Mouse (Mus musculus) kidney, embryonic 16.5 days (tissue): ENCODE measurements around the gene Fry. TPM values are rescaled to one million over a fixed set of nuclear protein-coding genes. Genes with fewer than 3 reads are reported as not detected.
A peak's percentile ranks its signal among the peaks of the same experiment; 100 is the strongest.

Source experiments
- ATAC-seq: fragments of 200-750 bp; cut with Nextera tagmentation; 2 replicates; pipeline ENCODE4 v1.8.0; 2017; ENCODE audit warnings: moderate TSS enrichment; ENCODE audit not compliant: low FRiP score, low TSS enrichment
- H3K27ac ChIP-seq: fragments of 300-500 bp; sonication (generic); 2 replicates; pipeline ENCODE4 v1.5.1; 2014; ENCODE audit warnings: low read length
- H3K27me3 ChIP-seq: fragments of 300-500 bp; sonication (generic); 2 replicates; pipeline ENCODE4 v1.6.1; 2014; ENCODE audit warnings: low read length, control low read depth, mixed read lengths; ENCODE audit not compliant: insufficient read depth
- H3K36me3 ChIP-seq: fragments of 300-500 bp; sonication (generic); 2 replicates; pipeline ENCODE4 v1.6.1; 2014; ENCODE audit warnings: low read length, control low read depth, mixed read lengths; ENCODE audit not compliant: insufficient read depth
- H3K4me1 ChIP-seq: fragments of 300-500 bp; sonication (generic); 2 replicates; pipeline ENCODE4 v1.6.1; 2014; ENCODE audit warnings: low read length, control low read depth, mixed read lengths; ENCODE audit not compliant: insufficient read depth
- H3K4me2 ChIP-seq: fragments of 300-500 bp; sonication (generic); replicated peaks from 2 replicates; pipeline ENCODE4 v1.6.1; 2014; ENCODE audit warnings: low read depth, low read length
- H3K4me3 ChIP-seq: fragments of 300-500 bp; sonication (generic); 2 replicates; pipeline ENCODE4 v1.5.1; 2014; ENCODE audit warnings: mild to moderate bottlenecking, low read length
- H3K9ac ChIP-seq: fragments of 300-500 bp; sonication (generic); replicated peaks from 2 replicates; pipeline ENCODE4 v1.6.1; 2014; ENCODE audit warnings: low read length
- H3K9me3 ChIP-seq: fragments of 300-500 bp; sonication (generic); 2 replicates; pipeline ENCODE4 v1.6.1; 2016; ENCODE audit warnings: low read length, control low read depth
- WGBS: fragments of 180-500 bp; shearing (Covaris S2); extraction: QIAGEN DNeasy Blood & Tissue Kit; methylation state at CpG from one replicate; pipeline ENCODE4 v1.1.7; 2014; 5-methylcytosine and 5-hydroxymethylcytosine counted together
- polyA plus RNA-seq: library from polyadenylated mRNA; unstranded; fragments of >200 nt; fragmentation: Nextera tagmentation; extraction: Ambion mirVana; gene quantifications from 2 replicates; pipeline ENCODE4 v1.2.1, GENCODE M21; 2015

The Fry gene
- polyA plus RNA-seq, 1 experiment from 2014 or later: 5.7 TPM

DNA sequence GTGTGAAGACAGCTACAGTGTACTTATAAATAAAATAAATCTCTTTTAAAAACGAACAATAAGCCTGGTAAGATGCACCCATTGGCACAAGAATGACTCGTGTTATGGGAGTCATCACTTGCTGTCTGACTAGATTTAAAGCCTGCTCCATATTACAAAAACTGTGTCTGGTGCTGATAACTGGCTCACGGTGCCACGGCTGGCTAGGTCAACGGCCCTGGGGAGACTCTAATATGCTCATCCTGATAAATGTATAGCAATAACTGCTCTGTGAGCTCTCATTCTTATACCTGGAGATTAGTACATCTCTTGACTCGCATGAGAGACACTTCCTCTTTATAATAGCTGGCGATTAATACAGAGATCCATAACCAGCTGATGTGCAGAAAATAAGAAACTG lies 12.1 kb upstream of the Fry start:
- H3K4me2 ChIP-seq: no peak overlapping the region
- H3K27ac ChIP-seq: no peak overlapping the region
- WGBS: 88% methylated on average over 7 of the region's 7 CpGs
- H3K27me3 ChIP-seq: no peaks in the 10 kb centered on the region
- no peaks in the 10 kb centered on the region for H3K4me1 ChIP-seq
- ATAC-seq: no peak
- H3K36me3 ChIP-seq: no peaks in the 10 kb centered on the region
- no peak overlapping the region for H3K4me3 ChIP-seq
- no peaks in the 10 kb centered on the region for H3K9me3 ChIP-seq
- H3K9ac ChIP-seq: no peak overlapping the region

- Histone ChIP-seq H3K36me3 (no peaks in the 10 kb centered on the region), H3K4me3 (no peak overlapping the region), H3K27me3 (no peaks in the 10 kb centered on the region), H3K4me1 (no peaks in the 10 kb centered on the region), H3K4me2 (no peak overlapping the region), H3K27ac (no peak overlapping the region), H3K9me3 (no peaks in the 10 kb centered on the region), H3K9ac (no peak overlapping the region)
- ATAC-seq: no peak
- WGBS: 49% methylated on average over 8 of the region's 8 CpGs
Observed at GRCm38 (mm10) chr5:150111236-150111635, 7.2 kb upstream of the Fry start.

- H3K4me1 ChIP-seq: no peaks in the 10 kb centered on the region
- H3K4me3 ChIP-seq: no peak overlapping the region
- H3K4me2 ChIP-seq: no peak overlapping the region
- WGBS: 85% methylated on average over 7 of the region's 7 CpGs
- no peak overlapping the region for H3K27ac ChIP-seq
- no peaks in the 10 kb centered on the region for H3K36me3 ChIP-seq
- no peaks in the 10 kb centered on the region; the same call in 1 of the 2 replicates for H3K9me3 ChIP-seq
- ATAC-seq: no peak
- no peaks in the 10 kb centered on the region for H3K27me3 ChIP-seq
- H3K9ac ChIP-seq: no peak overlapping the region
Observed at GRCm38 (mm10) chr5:150114007-150114406, 4.4 kb upstream of the Fry start.

DNA sequence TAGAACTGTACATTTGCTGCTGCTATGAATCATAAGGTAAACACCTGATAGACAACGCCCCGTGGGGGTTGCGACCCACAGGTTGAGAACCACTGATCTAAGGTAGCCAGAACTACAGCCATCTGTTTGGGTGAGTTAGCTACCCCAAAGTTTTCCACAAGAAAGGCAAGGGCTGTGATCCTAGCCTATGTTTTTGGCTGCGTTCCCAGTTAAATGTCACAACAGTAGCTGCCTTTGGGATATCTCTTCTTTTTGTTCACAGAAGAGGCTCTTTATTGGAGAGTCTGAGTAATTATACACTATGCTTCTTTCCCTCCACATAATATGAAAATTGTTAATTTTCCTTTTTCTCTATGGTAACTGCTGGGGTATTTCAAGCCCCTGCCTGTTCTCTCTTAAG lies 3.7 kb upstream of the Fry start:
- 79% methylated on average over 4 of the region's 4 CpGs for WGBS
- Histone ChIP-seq H3K9me3 (no peaks in the 10 kb centered on the region; the same call in 1 of the 2 replicates), H3K27ac (no peak overlapping the region)

DNA sequence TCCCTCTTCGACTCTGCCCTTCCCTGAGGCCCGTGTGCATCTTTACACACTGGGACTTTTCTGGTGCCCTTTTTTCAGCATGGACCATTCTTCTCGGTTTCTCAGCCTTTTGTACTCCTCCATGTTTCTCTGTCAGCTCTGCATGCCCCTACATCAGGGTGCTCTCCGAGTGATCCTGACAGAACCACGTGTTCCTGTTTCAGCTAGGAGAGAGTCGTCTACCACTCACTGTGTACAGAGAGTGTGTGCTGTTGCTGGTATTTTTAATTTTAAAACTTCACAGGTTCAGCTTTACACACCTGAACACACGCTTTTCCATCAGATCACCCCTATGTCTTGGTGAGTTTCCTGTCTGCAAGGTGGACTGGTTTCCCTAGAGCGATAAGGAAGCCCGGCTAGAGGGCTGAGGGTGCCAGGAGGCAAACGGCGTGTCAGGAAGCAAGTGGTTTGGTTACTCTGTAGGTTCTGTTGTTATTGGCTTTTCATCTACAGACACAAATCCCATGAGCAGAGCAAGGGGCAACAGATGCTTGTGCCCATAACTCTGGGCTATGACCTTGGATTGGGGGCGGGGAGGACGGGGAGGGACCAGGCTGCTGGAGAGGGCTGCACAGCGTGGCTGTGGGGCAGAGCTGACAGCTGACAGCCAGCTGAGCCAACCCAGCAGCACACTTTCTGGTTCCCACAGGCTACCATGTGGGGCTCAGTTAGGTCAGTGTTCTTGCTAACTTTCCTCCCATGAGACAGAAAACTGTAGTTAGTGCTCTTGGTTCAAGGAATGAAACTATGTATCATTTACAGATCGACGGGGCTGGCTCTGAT lies 3.0 kb upstream of the Fry start:
- ATAC-seq: no peak
- no peak overlapping the region for H3K4me3 ChIP-seq

More for the DNA sequence above, 3.7 kb upstream of the Fry start:
- Histone ChIP-seq H3K36me3 (no peaks in the 10 kb centered on the region), H3K4me3 (no peak overlapping the region), H3K4me1 (no peaks in the 10 kb centered on the region), H3K27me3 (no peaks in the 10 kb centered on the region), H3K9ac (no peak overlapping the region), H3K4me2 (no peak overlapping the region)
- no peak for ATAC-seq

GRCm38 (mm10) chr5:150116216-150116905 lies 2.1 kb upstream of the Fry start:
- ATAC-seq: no peak
- H3K27me3 ChIP-seq: no peaks in the 10 kb centered on the region

More for the DNA sequence above, 3.0 kb upstream of the Fry start:
- Histone ChIP-seq H3K36me3 (no peaks in the 10 kb centered on the region), H3K27me3 (no peaks in the 10 kb centered on the region), H3K4me2 (no peak overlapping the region), H3K9me3 (no peaks in the 10 kb centered on the region; the same call in 1 of the 2 replicates), H3K27ac (no peak overlapping the region), H3K9ac (no peak overlapping the region), H3K4me1 (no peaks in the 10 kb centered on the region)
- WGBS: 56% methylated on average over 16 of the region's 16 CpGs

DNA sequence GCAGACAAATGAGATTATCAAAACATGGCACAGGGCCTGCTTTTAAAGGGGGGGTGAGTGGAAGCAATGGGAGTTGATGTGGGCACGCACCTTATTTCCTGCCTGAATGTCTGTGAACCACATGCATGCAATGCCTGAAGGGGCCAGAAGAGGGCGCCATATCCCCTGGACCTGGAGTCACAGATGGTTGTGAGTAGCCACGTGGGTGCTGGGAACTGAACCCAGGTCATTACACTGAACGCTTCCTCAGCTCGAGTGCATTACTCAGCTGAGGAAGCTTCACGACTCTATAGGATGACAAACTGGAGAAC lies 1.6 kb upstream of the Fry start:
- no peaks in the 10 kb centered on the region for H3K36me3 ChIP-seq
- no peak overlapping the region for H3K9ac ChIP-seq
- no peak overlapping the region for H3K4me2 ChIP-seq
- 85% methylated on average over 6 of the region's 6 CpGs for WGBS
- no peak overlapping the region for H3K4me3 ChIP-seq
- ATAC-seq: no peak
- H3K4me1 ChIP-seq: no peaks in the 10 kb centered on the region
- H3K27me3 ChIP-seq: no peaks in the 10 kb centered on the region
- no peaks in the 10 kb centered on the region; the same call in 1 of the 2 replicates for H3K9me3 ChIP-seq
- no peak overlapping the region for H3K27ac ChIP-seq

More at GRCm38 (mm10) chr5:150116216-150116905, 2.1 kb upstream of the Fry start:
- H3K9ac ChIP-seq: no peak overlapping the region
- H3K27ac ChIP-seq: no peak overlapping the region
- H3K4me1 ChIP-seq: no peaks in the 10 kb centered on the region
- 65% methylated on average over 9 of the region's 9 CpGs for WGBS
- H3K9me3 ChIP-seq: no peaks in the 10 kb centered on the region; the same call in 1 of the 2 replicates
- no peak overlapping the region for H3K4me2 ChIP-seq
- H3K36me3 ChIP-seq: no peaks in the 10 kb centered on the region
- no peak overlapping the region for H3K4me3 ChIP-seq

DNA sequence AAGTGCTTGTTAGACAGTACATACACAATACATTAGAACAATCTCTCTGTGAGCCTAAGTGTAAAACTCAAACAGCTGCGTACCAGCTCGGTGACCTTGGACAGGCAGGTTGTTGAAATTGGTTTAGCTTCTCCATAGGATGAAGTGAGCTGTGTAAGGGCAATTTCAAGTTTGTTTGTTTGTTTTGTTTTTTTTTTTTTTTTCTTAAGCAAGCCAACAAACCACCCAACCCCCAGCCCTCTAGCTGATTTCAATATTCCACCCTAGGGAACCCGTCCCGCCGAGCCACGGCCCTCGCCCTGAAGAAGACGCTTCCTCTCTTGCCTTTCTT lies 356 bp upstream of the Fry start:
- Histone ChIP-seq H3K4me3 (peak overlapping the region; percentile 68), H3K36me3 (no peaks in the 10 kb centered on the region), H3K4me1 (no peaks in the 10 kb centered on the region), H3K27ac (no peak overlapping the region), H3K9ac (no peak overlapping the region), H3K4me2 (peak overlapping the region; percentile 80), H3K9me3 (no peaks in the 10 kb centered on the region; the same call in 1 of the 2 replicates), H3K27me3 (no peaks in the 10 kb centered on the region)
- 18% methylated on average over 8 of the region's 8 CpGs for WGBS
- no peak for ATAC-seq

- Histone ChIP-seq H3K4me2 (no peak overlapping the region), H3K36me3 (no peaks in the 10 kb centered on the region), H3K27ac (no peak overlapping the region), H3K27me3 (no peaks in the 10 kb centered on the region), H3K4me1 (no peaks in the 10 kb centered on the region), H3K4me3 (no peak overlapping the region), H3K9me3 (no peaks in the 10 kb centered on the region; the same call in 1 of the 2 replicates), H3K9ac (no peak overlapping the region)
- 89% methylated on average over 8 of the region's 8 CpGs for WGBS
- ATAC-seq: no peak
Observed at GRCm38 (mm10) chr5:150120676-150121075, 2.2 kb downstream of the Fry start.

DNA sequence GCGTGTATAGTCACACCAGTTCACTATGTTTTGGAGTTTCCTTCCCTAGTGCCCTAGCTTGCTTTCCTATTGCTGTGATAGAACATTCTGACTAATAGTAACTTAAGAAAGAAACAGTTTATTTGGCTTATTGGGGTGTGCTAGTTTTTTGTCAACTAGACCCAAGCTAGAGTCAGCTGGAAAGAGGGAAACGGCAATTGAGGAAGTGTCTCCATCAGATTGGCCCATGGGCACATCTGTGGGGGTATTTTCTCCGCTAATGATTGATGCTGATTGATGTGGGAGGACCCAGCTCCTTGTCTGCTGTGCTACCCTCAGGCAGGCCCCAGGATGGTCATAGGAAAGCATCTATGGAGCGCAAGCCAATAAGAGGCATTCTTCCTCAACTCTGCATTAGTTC lies 3.6 kb downstream of the Fry start:
- H3K9me3 ChIP-seq: no peaks in the 10 kb centered on the region; the same call in 1 of the 2 replicates
- no peak overlapping the region for H3K4me3 ChIP-seq
- no peaks in the 10 kb centered on the region for H3K36me3 ChIP-seq
- no peaks in the 10 kb centered on the region for H3K4me1 ChIP-seq
- WGBS: 84% methylated on average over 4 of the region's 4 CpGs
- H3K27ac ChIP-seq: no peak overlapping the region
- H3K27me3 ChIP-seq: no peaks in the 10 kb centered on the region
- no peak overlapping the region for H3K4me2 ChIP-seq
- no peak for ATAC-seq
- H3K9ac ChIP-seq: no peak overlapping the region
